Mouse (Mus musculus) midbrain, embryonic 16.5 days (tissue): Measurements from ENCODE around the gene Use1. TPM values are rescaled to one million over a fixed set of nuclear protein-coding genes. Genes with fewer than 3 reads are reported as not detected.

Source experiments
- polyA plus RNA-seq: library from polyadenylated mRNA; unstranded; fragments of >200 nt; fragmentation: Nextera tagmentation; extraction: Ambion mirVana; gene quantifications from 2 replicates; pipeline ENCODE4 v1.2.1, GENCODE M21; 2015

Use1 gene
- polyA plus RNA-seq, 1 experiment from 2014 or later = 123 TPM

Other genes starting within 250 kb of the Use1 start
- gene Myo9b, start 94.1 kb upstream of the Use1 start, polyA plus RNA-seq = 15.5 and 17.2 TPM in 2 replicates
- 65.7 and 67.9 TPM in 2 replicates for gene Haus8, start 93.9 kb upstream of the Use1 start, polyA plus RNA-seq
- gene Ocel1, start 4.5 kb downstream of the Use1 start, polyA plus RNA-seq = 5.1 and 5.3 TPM in 2 replicates
- gene Nr2f6, start 15.1 kb downstream of the Use1 start, polyA plus RNA-seq = 19.8 and 20.1 TPM in 2 replicates
- 7.4 and 8.1 TPM in 2 replicates for gene Ushbp1, start 29.0 kb downstream of the Use1 start, polyA plus RNA-seq
- 89.8 and 91.0 TPM in 2 replicates for gene Babam1, start 30.0 kb downstream of the Use1 start, polyA plus RNA-seq
- gene Ankle1, start 39.2 kb downstream of the Use1 start, polyA plus RNA-seq = 4.0 and 5.1 TPM in 2 replicates
- gene Abhd8, start 96.8 kb downstream of the Use1 start, polyA plus RNA-seq = 176 TPM in 2 replicates
- gene Mrpl34, start 98.1 kb downstream of the Use1 start, polyA plus RNA-seq = 182 and 191 TPM in 2 replicates
- gene Dda1, start 102.4 kb downstream of the Use1 start, polyA plus RNA-seq = 224 and 231 TPM in 2 replicates
- gene Ano8, start 119.1 kb downstream of the Use1 start, polyA plus RNA-seq = 4.0 and 5.9 TPM in 2 replicates
- gene Gtpbp3, start 121.3 kb downstream of the Use1 start, polyA plus RNA-seq = 11.8 and 12.5 TPM in 2 replicates
- 5.7 and 6.5 TPM in 2 replicates for gene Plvap, start 144.9 kb downstream of the Use1 start, polyA plus RNA-seq
- 0.11 TPM in 1 of 2 replicates, not detected in the other for gene Ccdc194, start 158.9 kb downstream of the Use1 start, polyA plus RNA-seq
- 6.8 and 7.9 TPM in 2 replicates for gene Bst2, start 170.6 kb downstream of the Use1 start, polyA plus RNA-seq
- gene Mvb12a, start 176.1 kb downstream of the Use1 start, polyA plus RNA-seq = 52.4 and 60.3 TPM in 2 replicates
- gene Tmem221, start 192.0 kb downstream of the Use1 start, polyA plus RNA-seq = 0.17 TPM in 1 of 2 replicates, not detected in the other
- not detected in 2 replicates for gene Nxnl1, start 199.8 kb downstream of the Use1 start, polyA plus RNA-seq
- gene Slc27a1, start 202.0 kb downstream of the Use1 start, polyA plus RNA-seq = 71.4 and 79.2 TPM in 2 replicates
- 219 and 237 TPM in 2 replicates for gene Pgls, start 225.3 kb downstream of the Use1 start, polyA plus RNA-seq
- 6.4 and 7.9 TPM in 2 replicates for gene Fam129c, start 230.8 kb downstream of the Use1 start, polyA plus RNA-seq
- gene Colgalt1, start 244.2 kb downstream of the Use1 start, polyA plus RNA-seq = 68.8 and 70.8 TPM in 2 replicates